Mouse (Mus musculus): ENCODE results near the gene Mief2.

- TF ChIP-seq CTCF (IDR thresholded peaks at IDR 0.05; ENCODE audit: insufficient read depth, low read depth, low read length) (no peak), POLR2A (IDR thresholded peaks at IDR 0.05; ENCODE audit: insufficient read depth, low read depth, low read length) (no peak)
These were observed 632 bp upstream of the Mief2 start for GRCm38 (mm10) chr11:60727392-60728140.

Measured in olfactory bulb, adult 2 months (tissue).